Mouse (Mus musculus) heart, embryonic 14.5 days (tissue): ENCODE results near the gene Galntl6. TPM values are rescaled to one million over a fixed set of nuclear protein-coding genes. Genes with fewer than 3 reads are reported as not detected.

Experiments used
- ATAC-seq: fragments of 200-750 bp; cut with Nextera tagmentation; 2 replicates; pipeline ENCODE4 v1.8.0; 2017; ENCODE audit warnings: low read depth, moderate TSS enrichment; ENCODE audit not compliant: insufficient number of reproducible peaks, insufficient read depth, low FRiP score
- H3K27ac ChIP-seq, 2 experiments: fragments of 200-500 bp in 1 of 2; fragments of 300-500 bp in 1 of 2; sonication (generic) in 1 of 2; replicated peaks in 1 of 2; 2 replicates each; pipeline ENCODE4 v1.5.1; 2012 to 2014; ENCODE audit warnings: low read depth in 2 of 2, low read length in 2 of 2, control low read depth in 1 of 2, mild to moderate bottlenecking in 1 of 2, mixed read lengths in 1 of 2; ENCODE audit not compliant: control insufficient read depth in 1 of 2, insufficient read depth in 1 of 2
- H3K27me3 ChIP-seq: fragments of 300-500 bp; sonication (generic); 2 replicates; pipeline ENCODE4 v1.6.1; 2014; ENCODE audit warnings: mild to moderate bottlenecking, low read length, control low read depth; ENCODE audit not compliant: control insufficient read depth, insufficient read depth
- H3K36me3 ChIP-seq: fragments of 300-500 bp; sonication (generic); 2 replicates; pipeline ENCODE4 v1.6.1; 2014; ENCODE audit warnings: mild to moderate bottlenecking, control low read depth, low read length, mixed read lengths; ENCODE audit not compliant: control insufficient read depth, insufficient read depth
- H3K4me1 ChIP-seq, 2 experiments: fragments of 200-500 bp in 1 of 2; fragments of 300-500 bp in 1 of 2; sonication (generic) in 1 of 2; 2 replicates each; pipeline ENCODE4 v1.6.1; 2012 to 2014; ENCODE audit warnings: low read length in 2 of 2, control low read depth in 1 of 2, mixed read lengths in 1 of 2; ENCODE audit not compliant: control insufficient read depth in 2 of 2, insufficient read depth in 2 of 2
- H3K4me2 ChIP-seq: fragments of 300-500 bp; sonication (generic); 2 replicates; pipeline ENCODE4 v1.6.1; 2014; ENCODE audit warnings: mild to moderate bottlenecking, low read length
- H3K4me3 ChIP-seq, 2 experiments: fragments of 200-500 bp in 1 of 2; fragments of 300-500 bp in 1 of 2; sonication (generic) in 1 of 2; 2 replicates each; pipeline ENCODE4 v1.5.1; 2012 to 2014; ENCODE audit warnings: low read length in 2 of 2, mild to moderate bottlenecking in 2 of 2, control low read depth in 1 of 2, low read depth in 1 of 2, moderate library complexity in 1 of 2; ENCODE audit not compliant: control insufficient read depth in 1 of 2, insufficient read depth in 1 of 2
- H3K9ac ChIP-seq: fragments of 300-500 bp; sonication (generic); 2 replicates; pipeline ENCODE4 v1.6.1; 2014; ENCODE audit warnings: mild to moderate bottlenecking, low read length
- H3K9me3 ChIP-seq: fragments of 300-500 bp; sonication (generic); 2 replicates; pipeline ENCODE4 v1.6.1; 2016; ENCODE audit warnings: low read length, control low read depth; ENCODE audit not compliant: control insufficient read depth
- WGBS: fragments of 180-500 bp; shearing (Covaris S2); extraction: QIAGEN DNeasy Blood & Tissue Kit; methylation state at CpG from one replicate; pipeline ENCODE4 v1.1.7; 2014; 5-methylcytosine and 5-hydroxymethylcytosine counted together
- polyA plus RNA-seq: library from polyadenylated mRNA; unstranded; fragments of >200 nt; fragmentation: Nextera tagmentation; extraction: Ambion mirVana; gene quantifications from 2 replicates; pipeline ENCODE4 v1.2.1, GENCODE M21; 2014

Galntl6 gene
- polyA plus RNA-seq, 1 experiment from 2014 or later: 0.07 TPM

- H3K27me3 ChIP-seq: no peaks in the 10 kb centered on the region
- H3K4me1 ChIP-seq: no peaks in the 10 kb centered on the region
- H3K9me3 ChIP-seq: no peaks in the 10 kb centered on the region
- WGBS: 80% methylated on average over 4 of the region's 4 CpGs
- ATAC-seq: no peak
- no peaks in the 10 kb centered on the region for H3K36me3 ChIP-seq
- H3K4me3 ChIP-seq: no peak overlapping the region
- no peak overlapping the region for H3K4me2 ChIP-seq
- no peak overlapping the region for H3K27ac ChIP-seq
- no peak overlapping the region for H3K9ac ChIP-seq
Observed at GRCm38 (mm10) chr8:57737281-57737680, 1175.2 kb downstream of the Galntl6 start.

DNA sequence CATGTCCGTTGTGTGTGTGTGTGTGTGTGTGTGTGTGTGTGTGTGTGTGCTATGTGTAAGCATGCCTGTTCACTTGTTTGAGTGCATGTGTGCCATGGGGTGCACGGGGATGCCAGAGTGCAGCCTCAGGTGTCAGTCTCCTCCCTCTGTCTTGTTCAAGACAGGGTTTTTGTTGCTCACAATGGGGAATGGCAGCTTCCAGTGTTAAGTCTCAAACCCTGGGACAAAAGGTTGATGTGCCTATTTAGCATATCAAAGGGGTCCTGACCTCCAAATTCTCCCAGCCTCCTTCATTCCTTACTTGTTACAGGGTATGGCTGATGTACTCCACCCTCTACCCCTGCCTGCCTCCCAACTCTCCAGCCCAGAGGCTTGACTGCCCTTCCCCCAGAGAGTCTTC, 1179.6 kb downstream of the Galntl6 start:
- H3K4me2 ChIP-seq: no peak overlapping the region
- no peaks in the 10 kb centered on the region for H3K4me1 ChIP-seq
- ATAC-seq: no peak
- no peaks in the 10 kb centered on the region for H3K9me3 ChIP-seq
- H3K36me3 ChIP-seq: no peaks in the 10 kb centered on the region
- WGBS: 35% methylated on average over 2 of the region's 2 CpGs
- no peak overlapping the region for H3K9ac ChIP-seq
- no peaks in the 10 kb centered on the region for H3K27me3 ChIP-seq
- no peak overlapping the region for H3K27ac ChIP-seq
- H3K4me3 ChIP-seq: no peak overlapping the region

- Histone ChIP-seq H3K4me2 (no peak overlapping the region), H3K4me1 (no peaks in the 10 kb centered on the region), H3K36me3 (no peaks in the 10 kb centered on the region), H3K4me3 (no peak overlapping the region), H3K9me3 (no peaks in the 10 kb centered on the region), H3K27me3 (no peaks in the 10 kb centered on the region), H3K9ac (no peak overlapping the region), H3K27ac (no peak overlapping the region)
- ATAC-seq: no peak
- 74% methylated on average over 8 of the region's 8 CpGs for WGBS
Observed at GRCm38 (mm10) chr8:57731666-57732065, 1180.8 kb downstream of the Galntl6 start.

DNA sequence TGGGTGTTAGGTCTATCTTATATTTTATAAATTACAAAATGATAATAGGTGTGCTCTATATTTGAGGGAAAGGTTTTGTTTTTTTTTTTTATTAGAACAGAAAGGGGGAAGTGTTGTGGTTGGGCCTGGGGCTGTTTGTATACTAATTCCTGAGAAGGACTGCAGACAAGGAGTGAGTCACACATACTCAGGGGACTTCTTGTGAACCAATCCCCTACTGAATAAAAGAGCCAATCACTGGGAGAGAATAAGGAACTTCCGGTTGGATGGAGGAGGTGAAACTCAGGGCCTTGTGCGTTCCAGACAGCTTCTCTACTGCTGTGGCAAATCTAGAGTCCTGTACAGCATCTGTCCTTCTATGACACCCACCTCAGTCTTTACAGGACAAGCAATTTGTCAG, 1184.2 kb downstream of the Galntl6 start:
- Histone ChIP-seq H3K27me3 (no peaks in the 10 kb centered on the region), H3K27ac (no peak overlapping the region), H3K9me3 (no peaks in the 10 kb centered on the region), H3K4me1 (no peaks in the 10 kb centered on the region), H3K36me3 (no peaks in the 10 kb centered on the region), H3K4me3 (no peak overlapping the region), H3K9ac (no peak overlapping the region), H3K4me2 (no peak overlapping the region)
- no peak for ATAC-seq
- 75% methylated on average over 2 of the region's 2 CpGs for WGBS

DNA sequence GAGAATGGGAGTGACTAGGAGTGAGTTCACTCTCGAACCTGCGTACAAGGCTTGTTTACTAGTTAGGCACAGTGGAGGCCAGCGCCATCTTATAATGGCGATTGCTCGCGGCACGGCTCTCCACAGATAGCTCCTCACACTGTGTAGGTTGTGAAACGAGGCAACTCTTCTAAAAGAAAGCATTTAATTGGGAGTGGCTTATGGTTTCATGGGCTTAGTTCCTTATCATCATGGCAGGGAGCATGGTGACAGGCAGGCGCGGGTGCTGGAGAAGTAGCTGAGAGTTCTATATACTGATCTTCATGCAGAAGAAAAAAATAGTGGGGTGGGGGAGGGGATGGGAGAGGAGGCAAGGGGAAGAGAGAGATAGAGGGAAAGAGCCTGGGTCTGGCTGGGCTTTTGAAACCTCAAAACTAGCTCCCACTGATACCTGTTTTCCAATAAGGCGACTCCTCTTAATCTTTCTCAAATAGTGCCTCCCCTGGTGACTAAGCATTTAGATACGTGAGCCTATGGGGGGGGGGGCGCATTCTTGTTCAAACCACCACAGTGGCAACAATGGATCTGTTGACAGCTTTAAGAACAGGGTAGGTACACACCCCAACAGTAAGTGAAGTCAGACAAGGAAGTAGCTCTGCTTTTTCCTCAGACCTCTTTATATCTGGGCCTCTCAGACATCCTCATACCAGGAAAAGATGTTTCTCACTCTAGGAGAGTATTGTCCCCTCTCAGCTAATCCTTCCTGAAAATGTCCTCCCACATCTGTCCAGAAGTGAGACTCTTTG, 1187.4 kb downstream of the Galntl6 start:
- no peaks in the 10 kb centered on the region for H3K36me3 ChIP-seq
- H3K4me2 ChIP-seq: no peak overlapping the region
- WGBS: 70% methylated on average over 13 of the region's 13 CpGs
- H3K4me3 ChIP-seq: no peak overlapping the region
- no peak overlapping the region for H3K9ac ChIP-seq
- H3K27ac ChIP-seq: no peak overlapping the region
- H3K27me3 ChIP-seq: no peaks in the 10 kb centered on the region
- ATAC-seq: no peak
- H3K4me1 ChIP-seq: no peaks in the 10 kb centered on the region
- no peaks in the 10 kb centered on the region for H3K9me3 ChIP-seq

Other genes with a start within 250 kb of the Galntl6 start
- not detected in 2 replicates for gene BC030500, start 885 bp downstream of the Galntl6 start, polyA plus RNA-seq